Mouse (Mus musculus) ovary, postnatal 10 days (tissue): ENCODE measurements around the gene Prkar2a.

Experiments used
- DNase-seq: peaks from one replicate; pipeline ENCODE4 v3.0.0; 2022; ENCODE audit warnings: low spot score

Gene Prkar2a

DNA sequence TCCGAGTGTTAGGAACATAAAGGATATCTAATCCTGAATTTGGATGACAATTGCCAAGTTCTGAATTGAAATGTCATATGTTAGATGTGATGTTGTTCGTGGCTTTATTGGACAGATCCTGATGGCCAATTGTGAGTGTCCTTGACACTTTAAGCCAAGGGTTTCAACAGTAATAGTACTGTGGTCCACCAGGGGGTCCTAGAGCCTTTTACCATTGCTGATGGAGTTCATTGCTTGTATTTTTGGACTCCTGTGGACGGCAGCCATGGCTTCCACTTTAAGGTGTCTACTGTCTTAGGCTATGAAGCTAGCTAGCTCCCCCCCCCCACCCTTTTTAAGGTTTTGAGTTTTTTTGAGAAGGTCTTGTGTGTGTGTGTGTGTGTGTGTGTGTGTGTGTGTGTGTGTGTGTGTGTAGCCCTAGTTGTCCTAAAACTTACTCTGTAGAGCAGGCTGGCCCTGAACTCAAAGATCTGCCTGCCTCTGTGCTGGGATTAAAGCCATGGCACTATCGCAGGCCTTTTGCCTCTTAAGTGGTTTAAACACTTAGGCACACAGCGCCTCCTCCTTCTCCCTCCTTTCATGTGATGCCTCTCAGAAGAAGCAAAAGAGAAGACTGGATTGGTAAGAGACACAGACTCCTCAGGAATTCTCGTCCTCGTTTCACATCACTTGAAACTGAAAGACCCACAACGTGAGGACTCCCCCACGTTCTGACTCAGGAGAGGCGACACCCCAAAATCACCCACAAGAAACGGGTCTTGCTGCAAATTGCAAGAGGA is 63.2 kb downstream of the Prkar2a start:
- DNase-seq = no peak

DNA sequence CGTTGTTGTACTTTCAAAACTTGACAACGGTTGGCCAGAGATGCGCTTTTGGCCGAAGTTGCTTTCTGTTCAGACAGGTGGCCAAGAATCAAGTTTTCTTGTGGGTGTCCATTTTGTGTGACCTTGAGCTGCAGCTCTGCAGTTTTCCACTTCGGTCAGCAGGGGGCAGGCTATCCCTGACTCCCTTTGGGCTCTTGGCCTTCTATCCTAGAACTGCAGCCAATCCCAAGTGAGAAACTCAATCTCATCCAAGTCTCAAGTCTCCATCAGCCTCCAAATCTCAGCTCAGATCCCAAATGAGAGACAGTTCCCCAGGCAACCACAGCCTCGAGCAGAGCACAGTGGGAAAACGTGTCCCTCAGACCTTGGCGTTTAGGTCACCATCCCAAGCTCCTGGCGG is 64.2 kb downstream of the Prkar2a start:
- no peak for DNase-seq

DNA sequence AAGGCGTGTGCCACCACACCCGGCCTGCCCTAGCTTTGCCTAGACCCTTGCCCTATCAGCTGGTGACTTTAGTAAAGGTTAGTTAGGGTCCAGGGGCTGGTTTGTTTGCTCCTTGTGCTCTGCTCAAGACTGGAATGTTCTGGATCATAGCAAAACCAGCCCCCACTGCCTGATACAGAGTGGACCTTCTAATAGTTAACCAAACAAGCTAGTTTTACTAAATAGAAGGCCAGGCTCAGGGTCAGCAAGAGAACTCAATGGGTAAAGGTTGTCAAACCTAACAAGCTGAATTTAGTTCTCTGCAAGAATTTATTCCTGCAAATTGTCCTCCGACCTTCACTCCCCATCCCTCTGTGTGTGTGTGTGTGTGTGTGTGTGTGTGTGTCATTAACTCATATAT is 64.9 kb downstream of the Prkar2a start:
- no peak for DNase-seq

DNA sequence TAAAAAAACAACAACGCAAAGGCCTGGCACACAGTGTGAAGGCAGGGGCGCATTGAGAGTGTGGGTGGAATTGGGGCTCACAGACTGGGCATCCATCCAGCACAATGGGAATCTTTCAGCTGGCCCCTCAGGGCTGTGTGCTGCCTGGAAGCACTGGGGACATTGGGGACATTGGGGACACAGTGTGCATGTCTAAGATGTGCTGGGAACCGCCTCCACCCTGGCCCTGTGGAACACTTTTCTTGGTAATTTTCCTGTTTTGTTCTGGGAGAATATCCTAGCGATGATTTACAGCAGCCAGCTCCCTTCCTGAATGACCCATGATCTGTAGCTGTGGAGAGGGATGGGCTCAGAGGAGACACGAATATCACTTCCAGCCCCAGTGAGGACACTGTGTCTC is 65.3 kb downstream of the Prkar2a start:
- no peak for DNase-seq

DNA sequence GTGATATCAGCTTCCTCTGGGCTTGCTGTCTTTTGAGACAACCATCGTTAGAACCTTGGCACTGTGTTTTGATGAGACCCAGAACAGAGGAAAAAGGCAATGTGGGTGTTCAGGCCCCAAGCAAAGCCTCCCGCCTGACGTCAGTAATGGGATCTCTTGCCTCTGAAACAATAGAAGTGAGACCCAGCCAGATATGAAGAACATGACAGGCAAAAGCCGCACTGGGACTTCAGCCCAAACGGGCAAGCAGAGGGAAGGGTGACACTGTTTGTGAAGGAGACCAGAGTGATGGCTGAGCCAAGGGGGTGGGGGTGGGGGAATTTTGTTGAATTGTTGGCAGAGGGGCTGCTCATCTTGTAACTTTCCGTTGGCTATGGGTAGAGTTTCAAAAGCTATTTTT is 68.3 kb downstream of the Prkar2a start:
- no peak for DNase-seq

DNA sequence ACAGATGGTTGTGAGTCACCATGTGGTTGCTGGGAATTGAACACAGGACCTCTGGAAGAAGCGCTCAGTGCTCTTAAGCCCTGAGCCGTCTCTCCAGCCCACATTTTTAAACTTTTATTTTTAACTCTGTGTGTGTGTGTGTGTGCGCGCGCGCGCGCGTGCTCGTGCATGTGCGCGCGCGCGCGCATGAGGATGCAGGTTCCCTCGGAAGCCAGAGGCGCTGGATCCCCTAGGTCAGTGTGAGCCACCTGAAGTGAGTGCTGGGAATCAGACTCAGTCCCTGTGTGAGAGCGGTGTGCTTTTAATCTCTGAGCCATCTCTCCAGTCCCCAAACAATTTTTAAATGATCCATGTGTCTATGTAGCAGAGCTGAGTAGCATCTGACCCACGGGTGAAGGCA is 70.0 kb downstream of the Prkar2a start:
- no peak for DNase-seq

DNA sequence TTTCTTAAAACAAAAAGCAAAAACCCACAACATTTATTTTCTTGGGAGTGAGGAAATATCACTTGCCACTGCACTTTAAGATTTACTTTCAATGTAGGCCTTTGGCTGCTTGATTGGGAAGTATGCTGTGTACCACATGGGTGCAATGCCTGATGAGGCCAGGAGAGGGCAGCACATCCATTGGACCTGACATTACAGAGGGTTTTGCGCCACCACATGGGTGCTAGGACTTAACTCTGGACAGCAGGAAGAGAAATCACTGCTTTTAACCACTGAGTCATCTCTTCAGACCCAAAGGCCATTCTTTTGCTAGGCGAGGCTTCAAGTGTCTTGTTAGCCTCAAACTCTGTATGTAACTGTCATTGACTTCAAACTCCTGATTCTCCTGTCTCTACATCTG is 70.7 kb downstream of the Prkar2a start:
- no peak for DNase-seq

DNA sequence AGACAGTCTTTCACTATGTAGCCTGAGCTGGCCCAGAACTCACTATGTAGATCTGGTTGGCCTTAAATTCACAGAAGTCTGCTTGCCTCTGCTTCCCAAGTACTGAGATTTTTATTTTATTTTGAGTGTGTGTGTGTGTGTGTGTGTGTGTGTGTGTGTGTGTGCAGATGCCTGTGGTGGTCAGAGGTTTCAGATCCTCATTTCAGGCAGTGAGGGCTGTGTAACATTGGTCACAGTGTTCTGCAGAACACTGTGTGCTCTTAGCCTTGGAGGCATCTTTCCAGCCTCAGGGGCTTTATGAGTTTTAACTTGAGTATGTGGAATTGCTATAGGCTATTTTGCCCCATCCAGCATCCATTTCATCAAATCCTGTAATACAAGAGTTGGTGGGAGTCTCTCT is 72.4 kb downstream of the Prkar2a start:
- DNase-seq = no peak

DNA sequence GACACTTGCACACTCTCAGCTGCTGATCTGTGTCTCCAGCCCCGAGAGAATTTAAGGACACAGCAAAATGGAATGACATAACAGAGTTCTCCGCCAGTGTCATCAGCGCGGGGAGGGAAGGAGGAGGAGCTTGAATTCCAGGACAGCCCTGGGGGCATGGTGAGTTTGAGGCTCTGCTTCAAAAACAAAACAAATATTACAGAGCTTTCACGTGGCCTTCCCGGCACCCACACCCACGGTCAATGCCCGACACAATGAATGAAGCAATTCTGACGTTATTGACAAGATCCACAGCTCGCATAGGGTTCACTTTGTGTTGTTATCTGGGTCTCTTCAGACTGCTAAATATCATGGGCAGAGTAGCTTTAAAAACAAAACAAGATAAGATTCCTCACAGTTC is 75.9 kb downstream of the Prkar2a start:
- DNase-seq = no peak

DNA sequence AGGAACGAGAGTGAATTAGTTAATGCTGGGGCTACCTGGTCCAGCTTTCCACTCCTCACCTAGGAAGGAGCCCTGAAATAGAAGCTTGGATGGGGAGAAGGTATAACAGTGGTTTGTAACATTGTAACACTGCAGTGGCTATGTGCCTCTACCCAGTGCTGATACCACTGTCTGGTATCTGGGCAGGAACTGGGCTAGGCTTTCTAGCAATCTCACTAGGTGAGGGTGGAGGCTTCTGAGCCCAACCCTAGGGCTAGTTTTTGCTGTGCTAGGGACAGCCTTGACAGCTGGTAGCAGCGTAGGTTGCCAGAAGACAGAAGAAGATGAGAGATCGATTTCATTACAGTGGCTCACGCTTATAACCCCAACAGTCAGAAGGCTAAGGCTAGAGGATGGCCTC is 87.5 kb downstream of the Prkar2a start:
- DNase-seq = no peak

DNA sequence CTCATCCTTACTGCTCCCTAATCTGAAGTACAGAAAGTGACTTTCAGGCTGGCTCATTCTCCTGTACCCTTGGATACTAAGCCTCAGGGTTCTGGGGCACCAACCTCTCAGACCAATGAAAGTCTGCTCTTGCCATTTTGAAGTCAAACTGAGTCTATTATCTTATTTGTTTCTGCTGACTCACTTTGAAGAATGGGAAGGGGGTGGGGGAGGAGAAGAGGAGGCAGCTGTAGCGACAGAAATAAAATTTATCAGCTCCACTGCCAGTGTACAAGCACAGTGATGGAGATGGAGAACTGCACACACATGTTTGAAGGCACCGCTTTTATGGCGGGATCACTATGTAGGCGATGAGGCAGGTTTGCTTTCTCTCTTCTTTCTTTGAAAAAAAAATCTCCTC is 88.2 kb downstream of the Prkar2a start:
- no peak for DNase-seq

DNA sequence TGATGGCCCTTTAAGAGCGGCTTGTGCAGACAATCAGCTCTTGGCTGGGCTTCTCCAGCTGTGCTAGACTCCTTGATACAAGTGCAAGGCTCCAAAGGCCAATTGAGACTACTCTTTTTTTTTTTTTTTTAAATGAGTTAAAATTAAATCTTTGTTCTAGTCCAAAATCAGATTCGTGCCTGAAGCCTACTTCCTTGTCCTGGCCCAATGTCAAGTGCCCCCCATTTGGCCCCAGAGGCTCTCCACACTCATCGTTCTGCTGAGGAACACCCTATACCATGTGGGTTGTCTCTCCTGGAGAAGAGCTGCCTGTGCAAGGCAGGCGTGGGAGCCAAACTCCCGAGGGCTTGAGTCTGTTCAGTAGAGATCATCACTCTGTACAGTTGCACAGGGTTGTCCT is 91.8 kb downstream of the Prkar2a start:
- DNase-seq = no peak

DNA sequence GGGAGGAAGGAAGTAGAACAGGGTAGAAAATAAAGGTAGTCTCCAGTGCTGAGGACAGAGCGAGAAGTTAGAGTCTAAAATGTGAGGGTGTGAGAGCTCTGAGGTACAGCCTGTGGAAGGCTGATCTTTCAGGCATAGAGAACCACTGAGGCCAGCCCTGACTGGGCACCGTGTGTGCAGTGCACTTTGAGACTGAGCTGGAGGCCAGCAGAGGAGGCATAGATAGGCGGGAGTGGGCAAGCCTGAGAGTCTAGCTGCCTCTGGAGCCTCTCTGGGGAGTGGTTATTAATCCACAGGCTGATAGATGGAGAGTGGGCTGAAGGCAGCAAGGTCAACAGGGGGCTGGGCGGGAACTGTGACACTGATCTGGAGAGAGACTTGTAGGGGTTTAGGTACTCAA is 92.8 kb downstream of the Prkar2a start:
- DNase-seq = no peak

DNA sequence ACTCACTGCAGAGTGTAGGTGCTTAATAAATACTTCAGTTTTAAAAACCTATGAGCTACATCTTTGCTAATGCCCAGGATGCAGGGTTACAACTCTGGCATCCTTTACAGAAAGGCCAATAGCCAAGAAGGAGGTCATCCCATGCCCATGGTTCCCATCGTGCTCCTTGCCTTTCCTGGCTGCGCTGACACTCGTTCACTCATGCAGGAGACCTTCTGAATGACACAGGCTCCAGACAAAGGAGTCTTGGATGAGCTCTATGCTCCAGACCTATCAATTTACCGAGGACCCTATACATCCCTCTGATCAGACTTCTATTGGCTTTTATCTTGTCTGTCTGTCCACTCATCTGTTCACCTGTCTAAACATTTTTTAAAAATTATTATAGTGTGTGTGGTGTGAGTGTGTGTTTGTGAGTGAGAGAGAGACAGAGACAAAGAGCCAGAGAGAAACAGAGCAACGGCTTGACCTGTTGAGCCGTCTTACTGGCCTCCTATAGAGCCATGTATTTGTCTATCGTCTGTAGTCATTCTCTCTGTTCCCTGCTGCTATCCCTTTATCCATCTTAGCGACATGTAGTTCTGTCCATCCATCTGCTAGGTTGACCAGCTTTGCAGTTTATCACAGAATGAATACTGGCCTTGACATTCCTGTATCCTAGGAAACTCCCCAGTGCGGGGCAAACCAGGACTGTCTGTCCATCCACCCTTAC is 93.9 kb downstream of the Prkar2a start:
- DNase-seq = no peak

DNA sequence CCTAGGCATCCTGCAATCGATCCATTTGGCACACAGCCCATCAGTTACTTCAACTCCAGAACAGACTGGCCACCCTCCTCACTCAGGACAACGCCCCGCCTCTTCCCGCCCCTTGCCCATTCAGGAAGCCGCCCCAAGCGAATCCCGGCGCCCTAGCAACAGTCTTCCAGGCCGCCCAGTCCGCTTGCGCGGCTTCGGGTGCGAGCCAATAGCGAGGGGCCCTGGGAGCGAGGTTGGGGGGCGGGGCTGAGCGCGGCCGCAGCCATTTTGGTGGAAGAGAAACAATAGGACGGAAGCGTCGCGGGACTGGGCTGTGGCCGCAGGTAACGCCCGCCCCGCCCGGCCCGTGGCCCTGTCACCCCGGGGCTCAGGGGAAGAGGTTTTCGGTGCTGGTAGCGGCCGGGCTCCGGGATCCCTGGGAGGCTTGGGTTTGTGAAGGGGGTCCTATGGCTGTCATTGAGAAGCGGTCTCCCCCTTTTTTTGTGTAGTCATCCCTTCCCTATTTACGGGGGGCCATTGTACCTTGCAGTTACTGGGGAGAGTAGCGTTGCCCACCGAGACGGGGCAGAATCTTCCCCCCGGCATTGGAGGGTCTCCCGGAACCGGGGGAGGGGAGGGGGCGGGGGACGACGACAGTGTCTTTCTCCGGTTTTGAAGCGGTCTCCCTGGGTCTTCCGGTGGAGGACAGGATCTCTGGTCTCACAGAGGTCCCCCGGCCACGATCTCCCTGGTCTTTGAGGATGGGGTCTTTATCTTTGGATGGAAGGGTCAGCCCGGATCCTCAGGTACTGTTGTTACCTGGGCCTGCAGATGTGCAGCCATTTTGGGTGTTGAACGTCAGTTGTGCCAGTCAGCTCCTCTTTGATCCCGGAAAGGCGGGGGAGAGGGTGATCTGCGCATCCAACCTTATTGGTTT is 94.7 kb downstream of the Prkar2a start, which contains the start of gene Ip6k2:
TSS of gene Ip6k2 (plus strand) at position 249 of the 916 bp plus-strand sequence.
- peak; percentile 94 for DNase-seq

DNA sequence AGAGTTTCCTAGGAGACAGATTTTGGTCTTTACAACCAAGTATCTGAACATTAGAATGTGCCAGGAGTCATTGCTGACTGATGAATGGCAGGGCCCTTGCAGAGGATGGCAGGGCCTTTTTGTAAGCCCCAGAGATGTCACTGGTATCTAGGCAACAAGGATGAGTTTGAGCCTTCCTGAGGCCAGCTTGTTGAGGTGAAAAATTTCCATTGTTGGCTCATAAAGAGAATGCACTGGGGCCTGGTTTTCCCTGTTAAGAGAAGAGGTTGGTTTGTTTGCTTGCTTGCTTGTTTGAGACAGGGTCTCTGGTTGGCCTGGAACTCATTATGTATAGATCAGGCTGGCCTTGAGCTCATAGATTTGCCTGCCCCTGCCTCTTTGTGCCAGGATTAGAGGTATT is 96.3 kb downstream of the Prkar2a start:
- no peak for DNase-seq

DNA sequence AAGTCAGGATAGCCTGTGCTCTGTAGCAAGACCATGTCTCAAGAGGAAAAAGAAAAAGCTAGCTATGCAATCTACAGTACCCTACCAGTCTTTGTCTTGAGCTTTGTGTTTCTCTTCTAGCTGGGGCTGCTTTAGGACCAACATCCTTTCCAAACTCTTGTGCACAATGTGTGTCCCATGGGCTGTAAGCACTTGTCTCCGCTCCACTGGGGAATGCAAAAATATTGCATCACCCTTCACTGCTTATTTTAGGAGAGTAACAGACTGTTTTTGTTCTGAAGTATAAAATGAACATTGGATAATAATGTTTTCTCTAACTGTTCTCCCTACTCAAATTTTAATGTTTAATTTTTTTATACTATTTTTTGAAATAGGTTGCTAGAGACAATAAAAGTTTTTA is 97.4 kb downstream of the Prkar2a start:
- no peak for DNase-seq

DNA sequence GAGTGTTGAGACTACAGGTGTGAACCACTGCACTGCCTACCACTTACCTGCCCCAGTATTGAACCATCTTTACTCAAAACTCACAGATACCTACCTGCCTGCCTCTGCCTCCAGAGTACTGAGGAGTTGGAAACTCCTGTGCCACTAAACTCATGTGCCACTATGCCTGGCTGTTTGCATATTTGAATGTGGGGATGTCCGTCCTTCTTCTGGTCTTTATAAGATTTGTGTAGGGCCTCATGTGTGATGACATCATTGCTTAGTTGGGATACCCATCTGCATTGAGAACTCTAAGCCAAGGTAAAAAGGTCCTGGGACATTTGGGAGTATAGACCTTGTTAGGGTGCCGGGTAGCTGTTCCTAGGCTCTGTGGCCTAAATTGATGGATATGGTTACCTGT is 98.0 kb downstream of the Prkar2a start:
- DNase-seq = no peak

DNA sequence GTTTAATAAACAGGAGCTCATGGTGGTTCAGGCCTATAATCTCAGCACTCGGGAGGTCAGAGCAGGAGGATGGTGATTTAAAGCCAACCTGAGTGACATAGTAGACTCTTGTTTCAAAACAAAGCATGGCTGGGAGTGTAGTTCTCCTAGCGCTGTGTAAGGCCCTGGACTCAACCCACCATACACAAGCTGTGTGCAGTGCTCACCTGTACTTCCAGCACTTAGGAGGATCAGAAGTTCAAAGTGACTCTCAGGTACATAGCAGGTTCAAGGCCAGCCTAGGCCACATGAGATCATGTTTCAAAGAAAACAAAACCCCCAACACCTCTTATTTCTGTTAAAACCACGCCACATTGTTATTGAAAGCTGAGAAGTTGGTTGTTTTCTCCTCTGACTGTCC is 99.6 kb downstream of the Prkar2a start:
- no peak for DNase-seq

DNA sequence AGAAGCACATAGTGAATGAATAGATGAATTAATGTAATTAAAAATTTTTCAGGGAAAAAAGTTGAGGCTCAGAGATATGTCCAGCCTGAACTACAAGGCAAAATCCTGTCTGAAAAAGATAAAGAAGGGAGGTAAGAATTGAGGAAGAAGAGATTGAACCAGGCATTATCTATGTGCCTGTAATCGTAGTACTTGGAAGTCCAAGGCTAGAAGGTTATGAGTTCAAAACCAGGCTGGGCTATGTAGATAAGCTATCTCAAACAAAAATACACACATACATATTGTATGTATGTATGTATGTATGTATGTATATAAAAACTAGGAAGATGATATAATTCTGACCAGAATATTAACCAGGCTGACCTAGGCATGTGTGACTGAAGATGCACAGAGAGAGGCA is 103.2 kb downstream of the Prkar2a start:
- no peak for DNase-seq

DNA sequence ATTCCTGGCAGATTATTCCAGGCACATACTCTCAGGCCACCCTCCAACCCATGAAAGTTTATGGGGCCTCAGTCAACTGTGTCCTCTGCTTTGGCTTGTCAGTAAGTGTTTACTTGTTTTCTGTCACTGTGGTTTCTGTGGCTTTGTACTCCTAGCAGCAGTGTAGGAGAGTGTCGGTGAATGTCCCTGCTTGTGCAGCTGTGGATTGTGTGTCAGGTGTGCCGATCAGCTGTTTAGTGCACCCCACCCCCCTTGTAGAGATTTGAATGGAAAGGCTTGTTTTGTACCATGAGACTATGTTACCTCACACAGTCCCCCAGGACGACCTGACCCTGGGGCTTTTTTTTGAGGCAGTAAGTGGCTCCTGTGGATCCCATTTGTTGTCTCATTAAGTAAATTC is 103.6 kb downstream of the Prkar2a start:
- DNase-seq = no peak

DNA sequence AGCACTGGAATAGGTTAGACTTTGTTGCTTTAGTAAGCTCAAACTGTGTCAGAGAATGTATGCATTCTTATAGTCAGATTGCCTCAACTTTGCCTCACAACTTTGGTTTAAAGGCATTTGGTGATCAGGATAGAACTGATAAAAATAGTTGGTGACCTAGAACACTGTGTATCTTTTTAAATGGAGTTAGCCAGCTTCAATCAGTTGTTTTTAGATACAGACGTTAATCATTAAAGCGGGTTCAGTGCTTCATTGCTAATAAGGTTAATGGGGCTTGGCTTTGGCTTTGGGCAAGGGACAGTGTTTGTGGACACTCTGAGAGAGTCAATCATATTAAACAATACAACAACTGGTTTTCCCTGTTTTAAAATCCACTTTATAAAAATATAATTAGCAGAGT is 106.2 kb downstream of the Prkar2a start:
- no peak for DNase-seq

DNA sequence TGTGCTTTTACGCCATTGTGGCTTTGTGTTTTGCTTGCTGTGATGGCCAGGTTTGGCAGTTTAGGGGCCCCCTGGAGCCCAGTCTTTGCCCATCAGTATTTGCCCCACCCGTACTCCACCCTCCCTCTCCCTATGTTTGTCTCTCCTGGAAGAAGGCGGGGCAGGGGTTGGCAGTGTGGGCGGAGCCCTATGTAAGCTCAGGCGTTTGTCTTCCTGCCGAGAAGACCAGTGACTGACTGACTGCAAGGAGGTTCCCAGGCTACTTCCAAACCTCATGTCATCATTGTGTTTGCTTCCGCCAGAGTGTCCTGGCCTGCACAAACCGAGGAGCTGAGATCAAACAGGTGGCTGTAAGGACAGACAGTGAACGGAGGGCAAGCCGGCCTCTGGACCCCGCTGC is 106.6 kb downstream of the Prkar2a start:
- DNase-seq = no peak
